Mouse (Mus musculus) Patski (cell line): ENCODE results near the gene Rab35. TPM values are rescaled to one million over a fixed set of nuclear protein-coding genes. Genes with fewer than 3 reads are reported as not detected.

Experiments
- ATAC-seq: fragments of 100-300 bp; one replicate; pipeline ENCODE4 v1.8.0; 2021
- CTCF ChIA-PET: fragments of 350-600 bp; sonication (Branson Sonifier 250); formaldehyde crosslinking; loops from one replicate; lab custom pipeline; 2022; ENCODE audit warnings: inconsistent platforms; lab: Charles Lee
- POLR2A ChIA-PET: fragments of 350-600 bp; sonication (Branson Sonifier 250); formaldehyde crosslinking; loops from one replicate; lab custom pipeline; 2022; ENCODE audit warnings: antibody characterized with exemption, inconsistent platforms; lab: Charles Lee
- DNase-seq: peaks from one replicate; pipeline ENCODE4 v3.0.0-alpha.2; 2011; ENCODE audit warnings: low read depth, low spot score
- H3K27me3 ChIP-seq: fragments of 371-371 bp; one replicate; pipeline ENCODE4 v1.5.1; 2021
- CTCF ChIP-seq: fragments of 100-300 bp; IDR thresholded peaks from one replicate; pipeline ENCODE4 v1.5.1; 2021
- in situ Hi-C: fragments of 300-500 bp; cut with MboI; formaldehyde crosslinking; loops from 3 replicates; pipeline ENCODE4 v1.11.1; 2018; ENCODE audit warnings: low pct_unique_long_range_greater_than_20kb, mixed read lengths
- polyA plus RNA-seq: library from polyadenylated mRNA; unstranded; gene quantifications from one replicate; pipeline ENCODE4 v1.2.3, GENCODE M21; 2021

Gene Rab35
- polyA plus RNA-seq, 1 experiment from 2014 or later: 107 TPM

DNA sequence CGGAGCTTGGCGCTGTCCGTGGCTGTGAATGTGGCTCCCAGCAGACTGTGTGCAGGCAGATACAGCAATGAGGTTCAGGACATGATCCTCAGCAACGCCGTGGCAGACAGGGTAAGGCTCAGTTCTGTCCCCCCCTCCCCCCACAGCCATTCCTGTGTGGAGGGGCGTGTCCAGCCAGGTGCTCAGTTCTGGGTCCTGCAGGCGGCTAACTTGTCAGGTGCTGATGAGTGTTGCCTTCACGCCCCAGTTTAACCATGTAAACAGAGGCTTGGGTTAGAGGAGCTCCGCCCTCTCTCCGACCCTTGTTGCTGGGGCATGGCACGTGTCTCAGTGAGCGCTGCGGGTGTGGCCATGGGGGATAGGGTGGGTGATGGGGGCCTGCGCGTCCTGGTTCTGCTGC lies 12.0 kb upstream of the Rab35 start:
- no peak for DNase-seq
- ATAC-seq: no peak
- TF ChIP-seq CTCF: no peak
- ChIA-PET POLR2A (interaction anchor here (0.8 kb wide), 1 partner anchor 12 kb away, joined by 3 read pairs; the partner anchor contains the start of gene Rab35), CTCF (no interaction called here)
- in situ Hi-C loops: no loop called here
- no peaks in the 10 kb centered on the region for H3K27me3 ChIP-seq

DNA sequence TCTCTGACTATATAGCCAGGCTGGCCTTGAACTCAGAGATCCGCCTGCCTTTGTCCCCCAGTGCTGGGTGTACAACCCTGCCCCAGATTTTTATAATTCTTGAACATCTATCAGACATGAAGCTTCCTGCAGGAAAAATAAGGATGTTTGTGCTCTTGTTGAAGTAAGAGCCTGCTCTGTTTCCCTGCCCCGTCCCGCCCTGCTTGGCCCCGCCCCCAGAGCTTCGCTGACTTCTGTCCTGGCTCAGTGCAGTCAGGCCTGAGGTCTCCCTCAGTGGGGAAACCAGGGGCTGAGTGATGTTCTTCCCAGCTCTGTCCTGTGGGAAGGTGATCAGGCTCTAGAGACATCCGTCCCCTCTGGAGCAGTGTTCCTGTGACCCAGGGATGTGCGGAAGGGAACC lies 9.0 kb upstream of the Rab35 start:
- no peak for DNase-seq
- ChIA-PET POLR2A (interaction anchor here (0.8 to 0.9 kb wide), 2 partner anchors 9 to 48 kb away, joined by 3 to 7 read pairs; partner anchors contain the start of gene Rab35), CTCF (no interaction called here)
- in situ Hi-C loops: no loop called here
- ATAC-seq: no peak
- no peaks in the 10 kb centered on the region for H3K27me3 ChIP-seq
- no peak for TF ChIP-seq CTCF

DNA sequence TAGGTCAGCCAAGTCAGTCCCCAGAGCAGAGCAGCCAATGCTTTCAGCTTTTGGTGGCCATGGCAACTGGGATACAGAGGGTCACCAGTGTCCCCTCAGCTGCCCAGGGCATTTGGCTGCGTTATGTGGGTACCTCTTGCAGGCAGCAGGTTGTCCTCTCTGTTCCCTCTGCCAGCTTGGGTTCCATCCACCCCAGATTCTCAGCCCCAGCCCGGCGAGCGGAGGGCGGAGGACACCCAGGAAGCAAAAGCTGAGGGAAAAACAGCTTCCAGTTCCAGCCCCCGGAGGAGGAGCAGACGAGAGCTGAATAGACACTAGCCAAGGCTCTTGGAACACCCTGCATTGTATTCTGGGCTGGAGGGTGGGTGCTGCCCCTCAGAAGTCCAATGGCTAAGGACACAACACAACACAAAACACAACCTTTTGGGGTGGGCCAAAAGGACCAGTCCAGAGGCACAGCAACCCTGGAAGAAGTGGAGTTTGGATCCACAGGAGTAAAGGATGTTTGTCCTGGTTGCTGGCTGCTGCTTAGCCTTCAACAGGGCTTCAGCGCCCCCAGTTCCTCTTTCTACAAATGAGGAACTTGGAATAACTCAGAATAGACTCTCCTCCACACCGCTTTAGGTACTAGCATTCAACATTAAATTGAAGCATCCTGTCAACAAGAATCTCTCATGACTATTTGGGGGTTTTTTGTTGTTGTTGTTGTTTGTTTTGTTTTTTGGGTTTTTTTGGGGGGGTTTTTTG lies 7.8 kb upstream of the Rab35 start:
- TF ChIP-seq CTCF: no peak
- POLR2A ChIA-PET: interaction anchor here (0.9 to 1.6 kb wide), 2 partner anchors 8 kb away, joined by 4 to 7 read pairs; partner anchors contain the start of gene Rab35
- ATAC-seq (no peak), DNase-seq (no peak)
- CTCF ChIA-PET: no interaction called here
- H3K27me3 ChIP-seq: no peaks in the 10 kb centered on the region
- in situ Hi-C loops: no loop called here

DNA sequence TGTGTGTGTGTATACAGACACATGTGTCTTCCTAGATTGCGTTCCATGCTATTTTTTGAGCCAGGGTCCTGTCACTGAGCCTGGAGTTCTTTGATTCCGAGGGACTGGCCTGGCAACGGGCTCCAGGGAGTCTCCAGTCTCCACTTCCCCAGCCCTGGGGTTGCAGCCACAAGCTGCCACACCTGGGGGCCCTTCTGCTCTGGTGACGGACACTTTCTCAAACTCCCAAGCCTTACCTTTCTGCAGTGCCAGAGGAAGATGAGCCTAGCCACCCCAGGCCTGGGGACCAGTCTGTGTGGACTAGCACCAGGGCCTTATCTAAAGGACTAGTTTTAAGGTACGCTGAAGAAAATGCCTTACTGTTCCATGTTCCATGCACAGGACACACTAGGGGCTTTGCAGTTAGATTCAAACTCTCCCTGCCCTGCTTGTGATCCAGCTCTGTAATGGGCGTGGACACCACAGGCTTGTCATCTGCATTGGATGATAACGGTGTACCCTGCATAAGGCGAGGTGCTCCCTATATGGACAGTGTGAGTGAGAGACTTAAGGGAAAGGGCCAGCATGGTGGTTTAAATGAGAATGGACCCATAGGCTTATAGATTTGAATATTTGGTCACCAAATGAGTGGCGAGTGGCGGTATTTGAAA lies 5.3 kb upstream of the Rab35 start:
- CTCF ChIA-PET: no interaction called here
- in situ Hi-C loops: no loop called here
- POLR2A ChIA-PET: no interaction called here
- no peak for DNase-seq
- ATAC-seq: no peak
- no peak for TF ChIP-seq CTCF
- no peaks in the 10 kb centered on the region for H3K27me3 ChIP-seq

DNA sequence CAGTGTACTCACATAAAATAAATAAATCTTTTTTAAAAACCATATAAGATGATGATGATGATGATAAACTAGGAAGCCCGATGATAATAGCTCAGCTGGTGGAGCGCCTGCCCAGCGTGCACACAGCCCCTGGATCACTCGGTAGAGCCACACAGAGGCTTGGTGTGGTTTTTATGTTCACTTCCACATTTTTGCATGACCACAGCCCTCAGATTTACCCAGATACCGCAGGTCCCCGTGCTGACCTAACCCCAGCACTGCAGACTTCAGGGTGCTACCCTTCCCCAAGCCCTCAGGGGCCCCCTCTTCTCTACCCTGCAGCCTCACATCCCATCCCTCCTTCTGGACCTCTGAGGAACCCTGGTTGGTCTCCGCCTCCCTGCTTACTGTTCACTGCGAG lies 3.6 kb upstream of the Rab35 start:
- in situ Hi-C loops: no loop called here
- CTCF ChIA-PET: no interaction called here
- ATAC-seq (no peak), DNase-seq (no peak)
- TF ChIP-seq CTCF: no peak
- no peaks in the 10 kb centered on the region for H3K27me3 ChIP-seq
- POLR2A ChIA-PET: interaction anchor here (1.2 kb wide), 1 partner anchor 10 kb away, joined by 3 read pairs; no protein-coding TSS in a partner anchor

DNA sequence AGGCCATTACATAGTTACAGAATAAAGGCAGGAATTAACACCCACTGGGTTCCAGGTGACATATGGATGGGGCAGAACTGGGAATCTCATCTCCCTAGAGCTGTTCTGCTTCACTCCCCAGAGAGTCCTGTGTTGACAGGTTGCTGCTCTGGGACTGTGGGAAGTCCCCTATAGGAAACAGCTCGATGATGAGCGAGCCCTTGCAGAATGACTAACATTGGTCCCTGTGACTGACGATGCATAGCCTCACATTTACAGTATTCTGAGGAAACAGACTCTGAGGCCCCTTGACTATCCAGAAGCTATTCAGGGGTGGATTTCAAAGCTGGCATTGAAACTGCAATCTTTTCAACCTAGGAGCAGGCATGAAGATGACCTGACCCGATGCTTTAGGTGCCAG lies 2.0 kb upstream of the Rab35 start:
- ChIA-PET POLR2A (no interaction called here), CTCF (interaction anchor here (1.7 kb wide), 1 partner anchor 13 kb away, joined by 5 read pairs; no protein-coding TSS in a partner anchor)
- DNase-seq: no peak
- no peak for ATAC-seq
- in situ Hi-C loops: no loop called here
- no peaks in the 10 kb centered on the region for H3K27me3 ChIP-seq
- no peak for TF ChIP-seq CTCF

DNA sequence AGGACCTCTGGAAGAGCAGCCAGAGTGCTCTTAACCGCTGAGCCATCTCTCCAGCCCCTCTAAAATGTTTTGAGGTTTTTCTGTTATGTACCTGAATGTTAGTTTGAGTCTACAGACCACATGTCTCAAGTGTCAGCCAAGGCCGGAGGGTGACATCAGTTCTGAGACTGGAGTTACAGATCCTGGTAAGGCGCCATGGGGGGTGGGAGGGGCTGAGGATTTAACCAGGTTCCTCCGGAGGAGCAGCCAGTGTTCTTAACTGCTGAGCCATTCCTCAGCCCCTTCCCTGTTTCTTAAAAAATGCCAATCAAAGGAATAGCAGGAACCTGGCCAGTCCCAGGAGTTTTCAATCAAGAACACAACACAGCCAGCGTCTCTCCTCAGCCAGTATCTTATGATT lies 1.4 kb upstream of the Rab35 start:
- ChIA-PET CTCF (interaction anchor here (1.7 kb wide), 1 partner anchor 13 kb away, joined by 5 read pairs; no protein-coding TSS in a partner anchor), POLR2A (no interaction called here)
- in situ Hi-C loops: no loop called here

DNA sequence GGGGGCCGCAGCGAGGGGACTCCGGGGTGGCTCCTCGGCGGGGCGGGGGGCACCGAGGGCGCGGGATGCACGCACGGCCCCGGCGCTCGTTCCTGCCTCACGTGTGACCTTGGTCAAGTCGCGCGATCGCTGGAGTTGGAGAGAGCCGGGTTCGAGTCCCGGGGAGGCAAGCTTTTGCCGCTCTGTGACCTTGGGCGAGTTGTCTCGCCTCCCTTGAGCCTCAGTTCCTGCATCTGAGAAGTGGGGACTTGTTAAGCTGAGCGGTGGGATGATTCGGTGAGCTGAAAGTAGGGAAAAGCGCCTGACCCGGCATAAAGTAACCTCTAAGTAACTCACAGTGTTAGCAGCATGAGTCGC lies 628 bp downstream of the Rab35 start:
- peak; percentile 19 for ATAC-seq

More for the DNA sequence above, 1.4 kb upstream of the Rab35 start:
- no peak for TF ChIP-seq CTCF
- ATAC-seq (no peak), DNase-seq (no peak)
- no peaks in the 10 kb centered on the region for H3K27me3 ChIP-seq

DNA sequence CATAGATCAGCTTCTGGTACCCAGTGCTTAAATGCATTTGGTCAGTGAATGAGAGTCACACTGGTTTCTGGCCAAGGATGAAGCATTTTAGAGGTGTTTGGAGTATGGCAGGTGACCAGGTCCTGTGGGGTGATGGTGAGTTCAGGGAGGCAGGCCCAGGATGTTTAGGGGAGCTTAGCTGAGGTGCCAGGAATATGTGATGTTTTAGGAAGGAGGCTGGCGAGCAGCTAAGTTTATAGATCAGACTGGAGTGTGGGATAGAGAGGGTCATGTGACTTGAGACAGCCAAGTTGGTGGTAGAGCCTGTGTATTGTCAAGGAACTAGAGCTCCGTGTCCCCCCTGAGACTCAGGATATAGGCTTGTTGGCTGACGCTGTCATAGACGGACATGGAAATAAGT lies 1.4 kb downstream of the Rab35 start:
- no peaks in the 10 kb centered on the region for H3K27me3 ChIP-seq
- CTCF ChIA-PET: interaction anchor here (0.9 to 2.0 kb wide), 4 partner anchors 11 to 19 kb away, joined by 3 to 8 read pairs (median 3); no protein-coding TSS in a partner anchor
- no peak for TF ChIP-seq CTCF
- ATAC-seq (no peak), DNase-seq (no peak)
- in situ Hi-C loops: no loop called here
- POLR2A ChIA-PET: interaction anchor here (0.6 to 1.9 kb wide), 7 partner anchors 11 to 126 kb away, joined by 3 to 6 read pairs (median 3); no protein-coding TSS in a partner anchor

More for the DNA sequence above, 628 bp downstream of the Rab35 start:
- no peak for TF ChIP-seq CTCF
- in situ Hi-C loops: no loop called here
- DNase-seq: peak; percentile 13
- CTCF ChIA-PET: interaction anchor here (1.0 to 1.3 kb wide), 2 partner anchors 16 to 18 kb away, joined by 3 to 4 read pairs; no protein-coding TSS in a partner anchor
- POLR2A ChIA-PET: interaction anchor here (0.7 to 1.9 kb wide), 8 partner anchors 9 to 125 kb away, joined by 3 to 7 read pairs (median 4); partner anchors contain the start of gene Bicdl1
- no peaks in the 10 kb centered on the region for H3K27me3 ChIP-seq

DNA sequence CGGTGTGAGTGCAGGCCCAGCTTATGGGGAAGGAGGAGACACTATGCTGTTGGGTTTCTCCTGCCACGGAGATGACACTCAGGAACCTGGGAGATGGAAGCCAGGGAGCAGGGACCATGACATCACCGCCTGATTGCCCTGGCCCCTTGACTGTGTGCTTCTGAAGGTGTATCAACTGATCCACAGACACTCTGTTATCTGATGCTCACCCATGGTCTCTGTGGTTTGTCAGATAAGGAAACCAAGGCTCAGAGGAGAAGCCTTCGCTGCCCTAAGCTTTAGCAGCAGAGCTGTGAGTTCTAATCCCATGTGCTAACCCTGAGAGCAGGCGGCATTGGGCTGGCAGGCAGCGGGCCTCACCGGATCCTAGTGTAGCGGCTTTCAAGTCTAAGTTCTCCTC lies 2.3 kb downstream of the Rab35 start:
- ATAC-seq: no peak
- no peaks in the 10 kb centered on the region for H3K27me3 ChIP-seq
- ChIA-PET POLR2A (interaction anchor here (0.8 to 0.9 kb wide), 2 partner anchors 19 kb away, joined by 3 read pairs; no protein-coding TSS in a partner anchor), CTCF (interaction anchor here (0.9 to 2.0 kb wide), 3 partner anchors 10 to 16 kb away, joined by 3 to 8 read pairs (median 3); no protein-coding TSS in a partner anchor)
- TF ChIP-seq CTCF: no peak
- in situ Hi-C loops: no loop called here
- no peak for DNase-seq
